Mouse (Mus musculus): ENCODE results near the gene Astn2.
A peak's percentile ranks its signal among the peaks of the same experiment; 100 is the strongest.

Astn2 gene

GRCm38 (mm10) chr4:65838781-65839180 is 565.6 kb downstream of the Astn2 start:
- DNase-seq, result no peak

- DNase-seq, result no peak
These were observed 571.4 kb downstream of the Astn2 start for GRCm38 (mm10) chr4:65832971-65833370.

GRCm38 (mm10) chr4:65831872-65832271 is 572.5 kb downstream of the Astn2 start:
- DNase-seq, result no peak

- peak; percentile 58 for DNase-seq
These were observed 573.9 kb downstream of the Astn2 start for GRCm38 (mm10) chr4:65830495-65830894.

- peak; percentile 29 for DNase-seq
These were observed 583.3 kb downstream of the Astn2 start for GRCm38 (mm10) chr4:65821070-65821469.

- DNase-seq, result no peak
These were observed 584.2 kb downstream of the Astn2 start for GRCm38 (mm10) chr4:65820236-65820635.

- no peak for DNase-seq
These were observed 584.6 kb downstream of the Astn2 start for GRCm38 (mm10) chr4:65819835-65820234.

- no peak for DNase-seq
These were observed 590.3 kb downstream of the Astn2 start for GRCm38 (mm10) chr4:65814176-65814535.

GRCm38 (mm10) chr4:65813500-65814175 is 590.8 kb downstream of the Astn2 start:
- DNase-seq, result no peak

- DNase-seq, result no peak
These were observed 597.1 kb downstream of the Astn2 start for GRCm38 (mm10) chr4:65807341-65807740.

- no peak for DNase-seq
These were observed 603.2 kb downstream of the Astn2 start for GRCm38 (mm10) chr4:65801204-65801603.

GRCm38 (mm10) chr4:65791051-65791450 is 613.4 kb downstream of the Astn2 start:
- DNase-seq, result no peak

- DNase-seq, result no peak
These were observed 630.9 kb downstream of the Astn2 start for GRCm38 (mm10) chr4:65773368-65774010.

- no peak for DNase-seq
These were observed 633.5 kb downstream of the Astn2 start for GRCm38 (mm10) chr4:65770952-65771351.

- DNase-seq, result no peak
These were observed 636.5 kb downstream of the Astn2 start for GRCm38 (mm10) chr4:65767919-65768318.

GRCm38 (mm10) chr4:65767431-65767830 is 637.0 kb downstream of the Astn2 start:
- DNase-seq, result no peak

GRCm38 (mm10) chr4:65765312-65765711 is 639.1 kb downstream of the Astn2 start:
- DNase-seq, result no peak

GRCm38 (mm10) chr4:65764275-65764674 is 640.1 kb downstream of the Astn2 start:
- DNase-seq, result no peak

- DNase-seq, result no peak
These were observed 640.6 kb downstream of the Astn2 start for GRCm38 (mm10) chr4:65763823-65764222.

- DNase-seq, result no peak
These were observed 642.3 kb downstream of the Astn2 start for GRCm38 (mm10) chr4:65762116-65762515.

- DNase-seq, result no peak
These were observed 642.8 kb downstream of the Astn2 start for GRCm38 (mm10) chr4:65761658-65762057.

- DNase-seq, result no peak
These were observed 645.6 kb downstream of the Astn2 start for GRCm38 (mm10) chr4:65758875-65759201.

- no peak for DNase-seq
These were observed 646.1 kb downstream of the Astn2 start for GRCm38 (mm10) chr4:65758174-65758874.

GRCm38 (mm10) chr4:65752941-65753340 is 651.5 kb downstream of the Astn2 start:
- DNase-seq, result no peak
